Mouse (Mus musculus) heart, postnatal 0 days (tissue): ENCODE results near the gene Cyp4f15.

Experiments
- CTCF ChIP-seq: IDR thresholded peaks from 2 replicates; pipeline ENCODE4 v1.5.1; 2016; ENCODE audit warnings: antibody characterized with exemption, control low read depth, low read depth
- EP300 ChIP-seq: IDR thresholded peaks from 2 replicates; pipeline ENCODE4 v1.6.1; 2016; ENCODE audit warnings: antibody characterized with exemption, low read depth

DNA sequence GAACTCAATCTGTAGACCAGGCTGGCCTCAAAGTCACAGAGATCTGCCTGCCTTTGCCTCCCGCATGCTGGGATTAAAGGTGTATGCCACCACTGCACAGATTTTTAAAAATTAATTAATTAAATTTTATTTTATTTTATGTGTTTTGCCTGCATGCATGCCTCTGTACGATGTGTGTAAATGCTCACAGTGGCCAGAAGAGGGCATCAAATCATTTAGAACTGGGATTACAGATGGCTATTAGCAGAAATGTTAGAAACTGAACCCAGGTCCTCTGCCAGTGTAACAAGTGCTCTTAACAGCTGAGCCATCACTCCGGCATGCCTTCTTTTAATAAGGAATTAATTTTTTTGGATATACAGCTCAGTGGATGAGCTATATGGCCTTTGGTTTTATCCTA is 43.6 kb downstream of the Cyp4f15 start:
- TF ChIP-seq CTCF (peak; percentile 20; the same call in 1 of the 2 replicates), EP300 (no peak)
